Mouse (Mus musculus) lung, adult 2 months (tissue): ENCODE measurements around the gene Gm10100.
"Not testable (repeated sequence)": the region's sequence is repeated elsewhere in the genome, so short reads cannot be mapped to it uniquely, and the experiment has no call there.

Source experiments
- CTCF ChIP-seq: fragments of 200-500 bp; IDR thresholded peaks from 2 replicates; pipeline ENCODE4 v1.5.1; 2011; ENCODE audit warnings: mild to moderate bottlenecking, low read length, control low read depth; ENCODE audit not compliant: insufficient read depth
- POLR2A ChIP-seq: fragments of 200-500 bp; IDR thresholded peaks from 2 replicates; pipeline ENCODE4 v1.6.1; 2011; ENCODE audit warnings: low read depth, mild to moderate bottlenecking, control low read depth, low read length, borderline replicate concordance; ENCODE audit errors: extremely low read depth

DNA sequence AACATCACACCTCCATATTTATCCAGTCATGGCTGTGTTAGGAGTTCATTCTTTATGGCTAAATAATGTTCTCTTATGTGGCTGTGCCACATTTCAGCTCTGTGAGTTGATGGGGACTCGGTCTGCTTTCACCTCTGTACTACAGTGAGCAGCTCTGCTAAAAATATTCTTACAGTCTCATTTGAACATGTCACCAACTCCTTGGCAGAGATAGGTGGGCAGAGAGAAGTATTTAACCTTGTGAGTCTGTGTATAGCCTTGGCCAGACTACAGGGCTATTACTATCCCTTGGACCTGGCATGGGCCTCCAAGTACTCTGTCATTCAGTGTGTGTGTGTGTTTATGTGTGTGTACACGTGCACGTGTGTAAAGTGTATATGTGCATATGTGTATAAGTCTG, 45.9 kb downstream of the Gm10100 start:
- TF ChIP-seq CTCF, POLR2A: not testable (repeated sequence)
